Mouse (Mus musculus): ENCODE data around the gene Dll4. TPM values are rescaled to one million over a fixed set of nuclear protein-coding genes. Genes with fewer than 3 reads are reported as not detected.

Gene Dll4
- total RNA-seq, 4 experiments from 2014 or later, result 12.1 to 18.7 (median 18.6) TPM

Other genes starting within 250 kb of the Dll4 start
- gene Rad51, start 213.0 kb upstream of the Dll4 start, total RNA-seq (2022), result under 1 TPM; 0.22 to 0.60 (median 0.28) TPM
- 10 to 100 TPM; 15.3 to 25.2 (median 17.5) TPM for gene Rmdn3, start 168.8 kb upstream of the Dll4 start, total RNA-seq (2022)
- gene Gchfr, start 158.0 kb upstream of the Dll4 start, total RNA-seq (2022), result 10 to 100 TPM; 10.9 to 12.5 (median 11.4) TPM
- gene Gm14137, start 151.3 kb upstream of the Dll4 start, total RNA-seq (2022), result not detected
- 10 to 100 TPM in 2 of 4 experiments, 1 to 10 TPM in 2; 7.8 to 14.3 (median 10.0) TPM for gene Zfyve19, start 117.2 kb upstream of the Dll4 start, total RNA-seq (2022)
- gene Dnajc17, start 117.0 kb upstream of the Dll4 start, total RNA-seq (2022), result 10 to 100 TPM in 1 of 4 experiments, 1 to 10 TPM in 3; 7.6 to 11.2 (median 9.0) TPM
- not detected for gene Ppp1r14d, start 95.9 kb upstream of the Dll4 start, total RNA-seq (2022)
- under 1 TPM in 1 of 4 experiments, not detected in 3; 0.14 TPM for gene Spint1, start 88.4 kb upstream of the Dll4 start, total RNA-seq (2022)
- not detected for gene Rhov, start 54.5 kb upstream of the Dll4 start, total RNA-seq (2022)
- gene Vps18, start 37.0 kb upstream of the Dll4 start, total RNA-seq (2022), result 10 to 100 TPM; 12.5 to 14.0 (median 13.6) TPM
- gene Chac1, start 25.4 kb downstream of the Dll4 start, total RNA-seq (2022), result 10 to 100 TPM in 1 of 4 experiments, 1 to 10 TPM in 3; 2.8 to 15.4 (median 5.2) TPM
- gene Ino80, start 151.9 kb downstream of the Dll4 start, total RNA-seq (2022), result 10 to 100 TPM; 11.5 to 12.9 (median 12.0) TPM
- gene Exd1, start 221.8 kb downstream of the Dll4 start, total RNA-seq (2022), result 1 to 10 TPM in 1 of 4 experiments, under 1 TPM in 3; 0.13 to 1.4 (median 0.55) TPM
- 10 to 100 TPM; 84.3 to 96.9 (median 85.1) TPM for gene Chp1, start 221.9 kb downstream of the Dll4 start, total RNA-seq (2022)